Mouse (Mus musculus) bone marrow, adult 2 months (tissue): Measurements from ENCODE around the gene Adsl. TPM values are rescaled to one million over a fixed set of nuclear protein-coding genes. Genes with fewer than 3 reads are reported as not detected.

ENCODE experiments used
- H3K27ac ChIP-seq: fragments of 200-500 bp; 2 replicates; pipeline ENCODE4 v1.5.1; 2012; ENCODE audit warnings: low read depth, mild to moderate bottlenecking, control low read depth, inconsistent platforms, low read length; ENCODE audit not compliant: control insufficient read depth, poor library complexity, insufficient read depth
- H3K4me1 ChIP-seq: fragments of 200-500 bp; 2 replicates; pipeline ENCODE4 v1.6.1; 2011; ENCODE audit warnings: low read length; ENCODE audit not compliant: control insufficient read depth, insufficient read depth
- H3K4me3 ChIP-seq: fragments of 200-500 bp; replicated peaks from 2 replicates; pipeline ENCODE3; 2011; ENCODE audit warnings: mild to moderate bottlenecking, low read depth, low read length, control low read depth; ENCODE audit not compliant: control insufficient read depth
- CTCF ChIP-seq: fragments of 200-500 bp; IDR thresholded peaks from 2 replicates; pipeline ENCODE4 v1.5.1; 2011; ENCODE audit warnings: low read length, control low read depth; ENCODE audit not compliant: control insufficient read depth, insufficient read depth
- POLR2A ChIP-seq: fragments of 200-500 bp; IDR thresholded peaks from 2 replicates; pipeline ENCODE4 v1.6.1; 2011; ENCODE audit warnings: low read depth, mild to moderate bottlenecking, control low read depth, low read length, borderline replicate concordance; ENCODE audit not compliant: control insufficient read depth
- WGBS: fragments of 180-500 bp; shearing (Covaris S2); methylation state at CpG from one replicate; pipeline ENCODE4 v1.1.7; 2018; 5-methylcytosine and 5-hydroxymethylcytosine counted together
- polyA plus RNA-seq: library from polyadenylated mRNA; stranded (reverse); fragments of >200 nt; gene quantifications from 2 replicates; pipeline ENCODE4 v1.2.4, GENCODE M21; 2011; ENCODE audit warnings: low replicate concordance; ENCODE audit not compliant: missing spikeins, insufficient read depth, insufficient read length

Adsl gene
- polyA plus RNA-seq, 1 experiment: 11.1 TPM

DNA sequence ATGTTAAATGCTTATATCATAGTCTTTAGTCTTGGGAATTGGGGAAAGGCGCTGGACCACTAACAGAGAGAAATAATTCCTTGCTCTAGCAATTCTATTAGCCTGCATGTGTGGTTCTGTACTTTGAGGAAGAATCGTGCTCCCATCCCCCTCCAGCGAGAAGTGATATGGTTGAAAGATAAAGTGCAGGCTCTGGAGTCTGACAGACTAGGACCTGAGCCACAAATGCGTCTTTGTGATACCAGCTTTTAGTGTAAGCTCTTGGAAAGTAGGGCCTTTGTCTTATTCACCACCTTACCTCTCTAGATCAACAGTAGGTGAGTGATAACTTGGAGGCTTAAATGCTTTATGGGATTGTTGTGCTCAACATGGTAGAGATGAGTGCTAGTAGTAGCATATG lies 32.9 kb downstream of the Adsl start:
- no peak overlapping the region for H3K4me3 ChIP-seq
- WGBS: 73% methylated on average over 4 of the region's 4 CpGs
- H3K4me1 ChIP-seq: no peaks in the 10 kb centered on the region; the same call in 1 of the 2 replicates
- H3K27ac ChIP-seq: no peak overlapping the region
- no peak for TF ChIP-seq CTCF
- TF ChIP-seq POLR2A: no peak

DNA sequence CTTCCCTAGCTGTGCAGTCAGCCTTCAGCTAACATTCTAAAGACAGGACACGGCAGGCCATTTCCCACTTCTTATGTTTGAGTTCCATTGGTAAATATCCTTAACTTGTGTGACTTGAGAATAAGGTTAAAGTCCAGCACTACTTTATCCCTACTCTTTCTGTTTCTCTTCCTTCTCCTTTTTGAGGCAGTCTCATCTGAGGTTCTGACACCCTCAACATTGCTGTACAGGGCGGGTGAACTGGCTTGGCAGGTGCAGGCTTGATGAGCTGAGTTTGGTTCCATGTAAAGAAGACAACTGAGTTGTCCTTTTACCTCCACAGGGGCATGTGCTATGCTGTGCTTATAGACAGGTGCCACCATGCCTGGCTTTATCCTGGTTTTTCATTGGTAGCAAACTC lies 35.0 kb downstream of the Adsl start:
- no peak for TF ChIP-seq POLR2A
- TF ChIP-seq CTCF: no peak
- 89% methylated on average over 2 of the region's 2 CpGs for WGBS
- Histone ChIP-seq H3K27ac (no peak overlapping the region), H3K4me1 (no peaks in the 10 kb centered on the region), H3K4me3 (no peak overlapping the region)

DNA sequence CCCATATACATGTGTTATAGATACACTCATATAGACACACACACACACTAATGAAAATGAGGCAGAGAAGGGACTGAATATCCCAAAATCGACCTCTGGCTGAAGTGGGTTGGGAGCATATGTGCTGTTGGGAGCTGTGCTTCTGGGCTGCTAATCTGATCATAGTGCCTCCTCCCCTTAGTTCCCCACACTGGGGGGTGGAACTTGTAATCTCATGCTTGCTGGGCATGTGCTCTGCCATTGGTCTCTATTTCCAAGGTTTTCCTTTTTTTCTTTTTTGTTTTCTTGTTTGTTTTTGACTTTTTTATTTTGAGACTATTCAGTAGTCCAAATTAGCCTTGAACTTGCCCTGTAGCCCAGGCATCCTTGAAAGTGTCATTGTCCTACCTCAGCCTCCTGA lies 40.0 kb downstream of the Adsl start:
- no peak for TF ChIP-seq POLR2A
- TF ChIP-seq CTCF: no peak
- Histone ChIP-seq H3K27ac (no peak overlapping the region), H3K4me1 (no peaks in the 10 kb centered on the region), H3K4me3 (no peak overlapping the region)
- 47% methylated on average over 1 of the region's 1 CpGs for WGBS

DNA sequence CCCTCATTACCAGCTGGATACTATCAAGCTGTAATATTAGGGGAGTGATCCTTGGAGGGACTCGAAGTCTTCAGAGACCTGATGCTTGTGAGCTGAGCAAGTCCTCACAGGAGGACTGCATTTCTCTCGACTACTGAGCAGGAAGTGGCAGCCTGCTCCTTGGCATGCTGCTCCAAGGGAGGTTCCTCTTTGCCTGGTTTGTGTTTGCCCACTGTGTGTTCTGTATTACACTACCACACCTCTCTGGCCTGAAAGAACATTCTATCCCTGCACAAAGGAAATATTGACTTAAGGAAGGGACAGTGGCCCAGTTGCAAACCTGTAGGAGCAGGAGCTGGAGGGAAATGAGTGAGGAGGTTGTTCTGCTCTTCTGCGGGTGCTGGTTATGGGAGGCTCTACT lies 41.4 kb downstream of the Adsl start:
- Histone ChIP-seq H3K27ac (no peak overlapping the region), H3K4me1 (no peaks in the 10 kb centered on the region), H3K4me3 (no peak overlapping the region)
- no peak for TF ChIP-seq CTCF
- TF ChIP-seq POLR2A: no peak
- WGBS: 25% methylated on average over 3 of the region's 3 CpGs

DNA sequence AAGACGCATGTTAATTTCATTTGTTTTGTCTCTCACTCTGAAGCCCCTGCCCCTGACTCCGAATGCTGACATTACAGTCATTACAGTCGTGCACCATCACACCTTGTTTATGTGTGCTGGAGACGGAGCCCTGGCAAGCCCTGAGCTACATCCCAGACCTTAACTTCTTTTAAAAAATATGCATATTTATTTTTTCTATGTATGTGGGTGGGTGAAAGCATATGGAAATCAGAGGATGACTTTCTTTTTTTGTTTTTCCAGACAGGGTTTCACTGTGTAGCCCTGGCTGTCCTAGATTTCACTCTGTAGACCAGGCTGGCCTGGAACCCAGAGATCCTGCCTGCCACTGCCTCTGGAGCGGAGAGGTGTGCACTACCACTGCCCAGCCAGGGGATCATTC lies 46.7 kb downstream of the Adsl start:
- Histone ChIP-seq H3K27ac (no peak overlapping the region), H3K4me3 (no peak overlapping the region), H3K4me1 (no peaks in the 10 kb centered on the region)
- TF ChIP-seq CTCF (no peak), POLR2A (no peak)
- WGBS: 88% methylated on average over 5 of the region's 5 CpGs

DNA sequence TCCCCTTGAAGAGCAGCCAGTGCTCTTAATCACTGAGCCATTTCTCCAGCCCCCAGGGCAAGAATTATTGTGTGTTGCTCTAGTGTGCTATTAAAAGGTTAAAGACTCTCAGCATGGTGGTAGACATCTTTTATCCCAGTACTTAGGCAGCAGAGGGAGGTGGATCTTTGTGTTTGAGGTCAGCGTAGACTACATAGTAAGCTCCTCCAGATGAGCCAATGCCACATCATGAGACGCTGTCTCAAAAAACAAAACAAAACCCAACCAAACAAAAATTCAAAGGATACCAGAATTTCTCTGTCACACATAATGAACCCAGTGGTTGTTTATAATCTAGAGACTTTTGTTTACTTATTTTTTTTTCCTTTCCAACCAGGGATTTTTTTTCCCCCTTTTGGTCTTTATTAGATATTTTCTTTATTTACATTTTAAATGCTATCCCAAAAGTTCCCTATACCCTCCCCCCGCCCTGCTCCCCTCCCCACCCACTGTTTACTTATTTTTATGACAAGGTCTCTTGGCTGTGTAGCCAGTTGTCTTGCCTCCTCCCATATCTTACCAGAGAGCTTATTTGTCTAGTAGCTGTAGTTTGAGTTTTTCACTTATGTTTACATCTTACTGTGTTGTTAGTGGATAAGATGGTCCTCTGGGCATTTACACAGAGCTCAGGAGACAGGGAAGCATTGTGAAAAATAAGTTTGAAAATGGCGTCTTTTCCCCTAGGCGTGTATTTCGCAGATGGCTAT lies 48.0 kb downstream of the Adsl start:
- 85% methylated on average over 6 of the region's 6 CpGs for WGBS
- TF ChIP-seq CTCF (no peak), POLR2A (no peak)
- Histone ChIP-seq H3K4me1 (no peaks in the 10 kb centered on the region), H3K27ac (no peak overlapping the region), H3K4me3 (no peak overlapping the region)

DNA sequence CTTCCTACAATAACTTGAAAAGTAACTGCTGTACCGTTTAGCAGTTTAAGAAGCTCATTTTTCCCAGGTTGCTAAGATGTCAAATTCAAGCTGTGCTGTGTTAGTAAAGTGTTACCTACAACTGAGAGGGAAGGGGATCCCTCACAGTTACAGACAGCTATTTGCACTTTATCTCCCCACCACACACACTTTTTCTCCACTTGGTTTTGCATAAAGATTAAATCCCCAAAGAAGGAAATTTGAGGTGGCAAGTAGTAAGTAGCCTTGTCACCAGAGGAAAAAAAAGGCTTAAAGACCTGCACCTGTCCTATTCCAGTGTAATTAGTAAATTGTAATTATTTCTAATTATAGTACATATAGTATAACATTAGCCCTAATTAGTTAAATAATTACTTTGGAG lies 48.8 kb downstream of the Adsl start:
- 75% methylated on average over 1 of the region's 1 CpGs for WGBS

DNA sequence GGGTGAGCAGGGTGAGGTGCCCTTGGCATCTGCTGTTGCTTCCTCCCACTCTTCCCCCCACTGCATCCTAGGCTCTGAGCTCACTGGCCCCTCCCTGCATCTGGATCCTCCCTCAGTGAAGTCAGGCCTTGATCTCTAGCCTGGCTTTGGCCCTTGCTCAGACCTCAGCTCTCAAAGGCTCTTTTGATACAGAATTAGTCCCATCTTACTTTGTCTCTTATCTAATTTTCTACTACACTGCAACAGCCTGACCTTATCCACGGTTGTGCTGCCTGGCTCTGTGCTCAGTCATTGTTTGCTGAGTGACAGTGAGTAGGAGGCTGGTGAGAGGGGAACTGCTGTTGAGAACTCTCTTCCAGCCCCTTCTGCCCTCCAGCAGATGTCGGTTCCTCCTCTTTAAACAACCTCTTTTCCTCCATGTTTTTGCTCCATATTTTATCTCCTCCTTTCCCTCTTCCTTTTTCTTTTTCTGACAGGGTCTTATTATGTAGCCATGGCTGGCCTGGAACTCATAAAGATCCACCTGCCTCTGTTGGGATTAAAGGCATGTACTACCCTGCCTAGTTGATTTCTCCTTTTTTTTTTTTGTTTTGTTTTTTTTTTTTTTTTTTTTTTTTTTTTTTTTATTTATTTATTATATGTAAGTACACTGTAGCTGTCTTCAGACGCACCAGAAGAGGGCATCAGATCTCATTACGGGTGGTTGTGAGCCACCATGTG lies 52.3 kb downstream of the Adsl start:
- H3K4me1 ChIP-seq: no peaks in the 10 kb centered on the region
- WGBS: 41% methylated on average over 3 of the region's 4 CpGs

More for the DNA sequence above, 48.8 kb downstream of the Adsl start:
- Histone ChIP-seq H3K27ac (no peak overlapping the region), H3K4me3 (no peak overlapping the region), H3K4me1 (no peaks in the 10 kb centered on the region)
- TF ChIP-seq POLR2A (no peak), CTCF (no peak)

DNA sequence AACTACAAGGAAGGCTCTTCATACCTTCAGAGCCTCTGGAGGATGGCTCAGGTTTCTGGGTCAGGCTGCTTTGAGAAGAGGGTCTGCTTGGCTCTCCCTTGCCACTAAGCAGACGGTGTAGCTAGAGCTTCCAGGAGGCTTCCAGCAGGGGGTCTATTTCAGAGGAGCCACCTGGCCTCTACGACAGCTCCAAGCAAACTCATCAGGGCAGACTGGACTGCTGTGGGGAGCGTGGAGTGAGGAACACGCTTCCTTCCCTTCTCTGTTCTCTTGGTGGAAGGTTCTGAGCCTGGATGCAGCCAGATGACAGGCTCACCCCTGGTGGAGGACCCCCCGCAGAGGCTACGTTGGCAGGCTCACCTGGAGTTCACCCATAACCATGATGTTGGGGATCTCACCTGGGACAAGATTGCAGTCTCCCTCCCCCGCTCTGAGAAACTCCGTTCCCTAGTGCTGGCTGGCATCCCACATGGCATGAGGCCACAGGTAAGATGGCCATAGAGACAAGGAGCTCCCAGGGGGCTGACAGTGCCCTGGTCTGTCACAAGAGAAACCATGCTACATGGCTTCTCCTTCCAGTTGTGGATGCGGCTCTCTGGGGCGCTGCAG lies 57.9 kb downstream of the Adsl start:
- Histone ChIP-seq H3K4me1 (no peaks in the 10 kb centered on the region), H3K4me3 (no peak overlapping the region), H3K27ac (no peak overlapping the region)
- 92% methylated on average over 10 of the region's 10 CpGs for WGBS
- no peak for TF ChIP-seq CTCF
- TF ChIP-seq POLR2A: no peak

More for the DNA sequence above, 52.3 kb downstream of the Adsl start:
- TF ChIP-seq POLR2A (no peak), CTCF (no peak)
- Histone ChIP-seq H3K27ac (no peak overlapping the region), H3K4me3 (no peak overlapping the region)
